Mouse (Mus musculus) midbrain, embryonic 10.5 days (tissue): ENCODE results near the gene Copz2. TPM values are rescaled to one million over a fixed set of nuclear protein-coding genes. Genes with fewer than 3 reads are reported as not detected.
"Not testable (repeated sequence)": the region's sequence is repeated elsewhere in the genome, so short reads cannot be mapped to it uniquely, and the experiment has no call there.

ENCODE experiments used
- DNase-seq: peaks from one replicate; pipeline ENCODE4 v3.0.0-alpha.2; 2017; ENCODE audit warnings: low spot score
- H3K27ac ChIP-seq: fragments of 300-500 bp; sonication (generic); replicated peaks from 2 replicates; pipeline ENCODE4 v1.5.1; 2016; ENCODE audit warnings: mild to moderate bottlenecking
- H3K27me3 ChIP-seq: fragments of 300-500 bp; sonication (generic); 2 replicates; pipeline ENCODE4 v1.6.1; 2016; ENCODE audit warnings: low read depth, mild to moderate bottlenecking; ENCODE audit not compliant: poor library complexity, severe bottlenecking
- H3K36me3 ChIP-seq: fragments of 300-500 bp; sonication (generic); 2 replicates; pipeline ENCODE4 v1.6.1; 2016; ENCODE audit warnings: mild to moderate bottlenecking, moderate library complexity
- H3K4me1 ChIP-seq: fragments of 300-500 bp; sonication (generic); 2 replicates; pipeline ENCODE4 v1.6.1; 2016
- H3K4me3 ChIP-seq: fragments of 300-500 bp; sonication (generic); 2 replicates; pipeline ENCODE4 v1.5.1; 2016; ENCODE audit warnings: mild to moderate bottlenecking, moderate library complexity
- H3K9me3 ChIP-seq: fragments of 300-500 bp; sonication (generic); replicated peaks from 2 replicates; pipeline ENCODE4 v1.6.1; 2016; ENCODE audit warnings: mild to moderate bottlenecking
- WGBS: fragments of 180-500 bp; shearing (Covaris S2); methylation state at CpG from one replicate; pipeline ENCODE4 v1.1.7; 2016; 5-methylcytosine and 5-hydroxymethylcytosine counted together
- polyA plus RNA-seq: library from polyadenylated mRNA; unstranded; fragments of >200 nt; fragmentation: Nextera tagmentation; extraction: Ambion mirVana; gene quantifications from 2 replicates; pipeline ENCODE4 v1.2.1, GENCODE M21; 2016

Copz2 gene
- polyA plus RNA-seq, 1 experiment from 2014 or later, result 46.1 TPM

GRCm38 (mm10) chr11:96831516-96831915 is 18.2 kb upstream of the Copz2 start:
- no peaks in the 10 kb centered on the region for H3K9me3 ChIP-seq
- H3K36me3 ChIP-seq, result peaks cover 17% of the 10 kb centered on the region
- WGBS, result 77% methylated on average over 4 of the region's 4 CpGs
- H3K4me1 ChIP-seq, result peaks cover 37% of the 10 kb centered on the region
- no peak for DNase-seq
- no peaks in the 10 kb centered on the region for H3K27me3 ChIP-seq
- H3K4me3 ChIP-seq, result no peak overlapping the region
- H3K27ac ChIP-seq, result no peak overlapping the region

GRCm38 (mm10) chr11:96832541-96832940 is 17.1 kb upstream of the Copz2 start:
- DNase-seq, result no peak
- peaks cover 7% of the 10 kb centered on the region for H3K36me3 ChIP-seq
- no peak overlapping the region for H3K27ac ChIP-seq
- H3K4me1 ChIP-seq, result peaks cover 29% of the 10 kb centered on the region
- WGBS, result 91% methylated on average over 3 of the region's 3 CpGs
- H3K9me3 ChIP-seq, result no peaks in the 10 kb centered on the region
- H3K27me3 ChIP-seq, result no peaks in the 10 kb centered on the region
- no peak overlapping the region for H3K4me3 ChIP-seq

DNA sequence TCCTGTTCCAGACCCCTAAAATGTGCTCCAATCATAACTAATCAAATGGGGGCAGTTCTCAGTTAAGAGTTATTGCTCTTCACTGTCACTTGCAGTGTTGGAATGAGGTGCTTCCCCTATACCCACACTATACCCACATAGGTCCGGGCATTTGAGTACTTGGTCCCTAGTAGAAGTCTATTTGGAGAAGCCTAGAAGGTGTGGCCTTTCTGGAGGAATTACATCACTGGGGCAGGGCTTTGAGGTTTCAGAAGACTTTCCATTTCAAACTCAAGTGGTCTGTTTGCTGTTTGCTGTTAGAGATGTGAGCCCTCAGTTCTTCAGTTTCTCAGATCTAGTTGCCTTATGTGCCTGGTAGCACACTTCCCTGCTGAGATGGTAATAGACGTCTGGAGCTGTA is 16.7 kb upstream of the Copz2 start:
- DNase-seq, result no peak
- no peaks in the 10 kb centered on the region for H3K27me3 ChIP-seq
- peaks cover 29% of the 10 kb centered on the region for H3K4me1 ChIP-seq
- no peak overlapping the region for H3K27ac ChIP-seq
- H3K36me3 ChIP-seq, result peaks cover 3% of the 10 kb centered on the region
- H3K9me3 ChIP-seq, result no peaks in the 10 kb centered on the region
- H3K4me3 ChIP-seq, result no peak overlapping the region
- WGBS, result 72% methylated on average over 2 of the region's 2 CpGs

- Histone ChIP-seq H3K4me3 (no peak overlapping the region), H3K27ac (no peak overlapping the region), H3K27me3 (no peaks in the 10 kb centered on the region), H3K36me3 (no peaks in the 10 kb centered on the region), H3K9me3 (no peaks in the 10 kb centered on the region), H3K4me1 (peaks cover 17% of the 10 kb centered on the region)
- no peak for DNase-seq
- 100% methylated on average over 1 of the region's 1 CpGs for WGBS
Measured at GRCm38 (mm10) chr11:96834127-96834526, 15.5 kb upstream of the Copz2 start.

GRCm38 (mm10) chr11:96837298-96837697 is 12.4 kb upstream of the Copz2 start:
- Histone ChIP-seq H3K9me3 (no peaks in the 10 kb centered on the region), H3K4me3 (no peak overlapping the region), H3K36me3 (no peaks in the 10 kb centered on the region), H3K27ac (no peak overlapping the region), H3K4me1 (peaks cover 13% of the 10 kb centered on the region), H3K27me3 (no peaks in the 10 kb centered on the region)
- 34% methylated on average over 9 of the region's 9 CpGs for WGBS
- DNase-seq, result no peak

GRCm38 (mm10) chr11:96838341-96838740 is 11.3 kb upstream of the Copz2 start:
- 78% methylated on average over 4 of the region's 4 CpGs for WGBS
- no peaks in the 10 kb centered on the region for H3K36me3 ChIP-seq
- no peak for DNase-seq
- peaks cover 13% of the 10 kb centered on the region for H3K4me1 ChIP-seq
- no peak overlapping the region for H3K27ac ChIP-seq
- H3K4me3 ChIP-seq, result no peak overlapping the region
- H3K27me3 ChIP-seq, result no peaks in the 10 kb centered on the region
- no peaks in the 10 kb centered on the region for H3K9me3 ChIP-seq

GRCm38 (mm10) chr11:96839428-96839827 is 10.2 kb upstream of the Copz2 start:
- H3K36me3 ChIP-seq, result no peaks in the 10 kb centered on the region
- H3K27ac ChIP-seq, result no peak overlapping the region
- no peaks in the 10 kb centered on the region for H3K27me3 ChIP-seq
- H3K4me1 ChIP-seq, result peaks cover 13% of the 10 kb centered on the region
- H3K9me3 ChIP-seq, result no peaks in the 10 kb centered on the region
- no peak overlapping the region for H3K4me3 ChIP-seq
- 85% methylated on average over 7 of the region's 7 CpGs for WGBS
- DNase-seq, result no peak

GRCm38 (mm10) chr11:96839877-96840276 is 9.8 kb upstream of the Copz2 start:
- WGBS, result 69% methylated on average over 3 of the region's 3 CpGs
- Histone ChIP-seq H3K36me3 (no peaks in the 10 kb centered on the region), H3K9me3 (no peaks in the 10 kb centered on the region), H3K27me3 (no peaks in the 10 kb centered on the region), H3K4me1 (peaks cover 13% of the 10 kb centered on the region), H3K4me3 (no peak overlapping the region), H3K27ac (no peak overlapping the region)
- DNase-seq, result no peak

- DNase-seq, result no peak
- WGBS, result 51% methylated on average over 8 of the region's 8 CpGs
- peaks cover 13% of the 10 kb centered on the region for H3K4me1 ChIP-seq
- H3K27ac ChIP-seq, result no peak overlapping the region
- no peaks in the 10 kb centered on the region for H3K9me3 ChIP-seq
- H3K36me3 ChIP-seq, result no peaks in the 10 kb centered on the region
- no peaks in the 10 kb centered on the region for H3K27me3 ChIP-seq
- no peak overlapping the region for H3K4me3 ChIP-seq
Measured at GRCm38 (mm10) chr11:96840290-96840689, 9.4 kb upstream of the Copz2 start.

- H3K4me3 ChIP-seq, result no peak overlapping the region
- no peak overlapping the region for H3K27ac ChIP-seq
- WGBS, result 64% methylated on average over 3 of the region's 3 CpGs
- H3K9me3 ChIP-seq, result no peaks in the 10 kb centered on the region
- DNase-seq, result no peak
- no peaks in the 10 kb centered on the region for H3K36me3 ChIP-seq
- peaks cover 13% of the 10 kb centered on the region for H3K4me1 ChIP-seq
- no peaks in the 10 kb centered on the region for H3K27me3 ChIP-seq
Measured at GRCm38 (mm10) chr11:96843627-96844026, 6.0 kb upstream of the Copz2 start.

DNA sequence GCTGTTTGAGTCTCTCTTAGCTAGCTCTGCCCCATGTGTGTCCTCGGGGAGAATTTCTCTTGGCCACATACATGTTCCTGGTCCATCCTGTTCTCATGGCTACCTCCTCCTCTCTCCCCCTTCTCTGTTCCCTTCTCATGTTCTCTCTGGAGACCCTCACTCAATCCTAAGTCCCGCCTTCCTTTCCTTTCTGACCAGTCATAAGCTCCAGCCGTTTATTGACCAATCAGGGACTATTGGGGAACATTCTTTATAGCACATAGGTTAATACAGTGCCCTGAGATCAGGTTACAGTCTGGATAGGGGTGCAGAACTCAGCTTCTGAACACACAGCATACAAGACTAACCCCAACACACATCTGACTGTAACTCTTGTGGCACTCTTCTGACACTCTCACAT is 2.4 kb upstream of the Copz2 start:
- no peaks in the 10 kb centered on the region for H3K9me3 ChIP-seq
- no peak for DNase-seq

DNA sequence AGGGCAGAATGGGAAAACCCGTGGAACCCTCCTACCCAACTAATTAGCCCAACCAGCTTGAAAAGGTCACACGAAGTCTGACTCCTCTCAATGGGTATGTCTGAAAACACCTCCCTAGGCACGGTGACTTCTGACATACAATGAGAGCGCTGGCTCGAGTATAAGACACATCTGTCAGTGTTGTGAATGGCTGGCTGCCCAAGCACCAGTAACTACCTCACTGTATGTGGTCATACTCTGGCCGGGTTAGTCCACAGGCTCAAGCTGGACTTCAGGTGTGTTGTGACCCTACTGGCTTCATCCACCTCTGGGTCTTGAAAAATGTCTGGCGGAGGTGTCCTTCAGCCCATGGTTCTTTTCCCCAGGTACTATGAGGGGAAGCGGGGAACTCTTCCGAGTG is 976 bp upstream of the Copz2 start:
- WGBS, result 71% methylated on average over 9 of the region's 9 CpGs
- no peaks in the 10 kb centered on the region for H3K9me3 ChIP-seq
- H3K36me3 ChIP-seq, result no peaks in the 10 kb centered on the region
- no peak for DNase-seq
- no peak overlapping the region for H3K4me3 ChIP-seq
- H3K4me1 ChIP-seq, result peaks cover 22% of the 10 kb centered on the region
- no peak overlapping the region for H3K27ac ChIP-seq
- peaks cover 17% of the 10 kb centered on the region for H3K27me3 ChIP-seq

More for the DNA sequence above, 2.4 kb upstream of the Copz2 start:
- 73% methylated on average over 3 of the region's 3 CpGs for WGBS
- Histone ChIP-seq H3K36me3 (no peaks in the 10 kb centered on the region), H3K4me1 (peaks cover 22% of the 10 kb centered on the region), H3K27me3 (peaks cover 17% of the 10 kb centered on the region), H3K4me3 (no peak overlapping the region), H3K27ac (no peak overlapping the region)

DNA sequence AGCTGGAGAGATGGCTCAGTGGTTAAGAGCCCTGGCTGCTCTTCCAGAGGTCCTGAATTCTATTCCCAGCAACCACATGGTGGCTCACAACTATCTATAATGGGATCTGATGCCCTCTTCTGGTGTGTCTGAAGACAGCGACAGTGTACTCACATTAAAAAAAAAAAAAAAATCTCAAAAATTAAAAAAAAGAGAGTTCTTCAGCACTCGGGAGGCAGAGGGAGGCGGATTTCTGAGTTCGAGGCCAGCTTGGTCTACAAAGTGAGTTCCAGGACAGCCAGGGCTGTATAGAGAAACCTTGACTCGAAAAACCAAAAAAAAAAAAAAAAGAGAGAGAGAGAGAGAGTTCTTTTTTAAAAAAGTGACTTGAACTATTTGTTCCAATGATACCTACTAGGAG is 525 bp upstream of the Copz2 start:
- not testable (repeated sequence) for DNase-seq, H3K9me3 ChIP-seq, H3K36me3 ChIP-seq
- Histone ChIP-seq H3K27ac (peak overlapping the region; percentile 82; the same call in 1 of the 2 replicates), H3K27me3 (peaks cover 17% of the 10 kb centered on the region), H3K4me1 (peaks cover 22% of the 10 kb centered on the region), H3K4me3 (peak overlapping the region; percentile 80)
- WGBS, result 71% methylated on average over 5 of the region's 5 CpGs

DNA sequence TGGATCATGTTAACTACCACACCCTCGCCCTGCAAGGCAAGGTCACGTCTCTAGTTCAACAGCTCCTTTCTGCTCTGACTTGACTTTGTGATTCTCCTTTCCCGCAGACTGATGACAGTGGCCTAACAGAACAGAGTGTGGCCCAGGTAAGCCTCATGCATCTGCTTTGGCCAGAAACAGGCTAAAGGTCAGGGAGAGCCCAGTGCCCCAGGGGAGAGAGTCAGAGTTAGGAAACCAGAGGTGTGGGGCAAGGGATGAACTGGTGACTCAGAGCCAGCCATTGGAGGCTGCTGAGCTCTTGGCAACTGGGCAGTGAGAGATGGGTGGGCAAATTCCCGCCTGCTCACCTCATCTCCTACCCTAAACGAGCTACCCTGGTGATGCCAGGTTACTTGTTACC is 7.8 kb downstream of the Copz2 start:
- H3K27me3 ChIP-seq, result peaks cover 8% of the 10 kb centered on the region
- 91% methylated on average over 5 of the region's 5 CpGs for WGBS
- no peak overlapping the region for H3K27ac ChIP-seq
- H3K36me3 ChIP-seq, result no peaks in the 10 kb centered on the region
- H3K4me3 ChIP-seq, result no peak overlapping the region
- DNase-seq, result no peak
- peaks cover 22% of the 10 kb centered on the region for H3K4me1 ChIP-seq
- no peaks in the 10 kb centered on the region for H3K9me3 ChIP-seq
